Mouse (Mus musculus): ENCODE data around the gene Klhl18. TPM values are rescaled to one million over a fixed set of nuclear protein-coding genes. Genes with fewer than 3 reads are reported as not detected.
A peak's percentile ranks its signal among the peaks of the same experiment; 100 is the strongest.

Klhl18 gene
- polyA plus RNA-seq (2012; rRNA removed): 13.2 and 19.1 TPM in 2 replicates

- DNase-seq (ENCODE audit: low read depth, low spot score): peak; percentile 85
- WGBS: under 1% methylated on average over 53 of the region's 53 CpGs
Observed at GRCm38 (mm10) chr9:110476124-110477091, at the start of gene Klhl18, which contains the start of gene Kif9. TSS of gene Klhl18 (minus strand) at chr9:110476694. TSS of gene Kif9 (plus strand) at chr9:110476958.

DNA sequence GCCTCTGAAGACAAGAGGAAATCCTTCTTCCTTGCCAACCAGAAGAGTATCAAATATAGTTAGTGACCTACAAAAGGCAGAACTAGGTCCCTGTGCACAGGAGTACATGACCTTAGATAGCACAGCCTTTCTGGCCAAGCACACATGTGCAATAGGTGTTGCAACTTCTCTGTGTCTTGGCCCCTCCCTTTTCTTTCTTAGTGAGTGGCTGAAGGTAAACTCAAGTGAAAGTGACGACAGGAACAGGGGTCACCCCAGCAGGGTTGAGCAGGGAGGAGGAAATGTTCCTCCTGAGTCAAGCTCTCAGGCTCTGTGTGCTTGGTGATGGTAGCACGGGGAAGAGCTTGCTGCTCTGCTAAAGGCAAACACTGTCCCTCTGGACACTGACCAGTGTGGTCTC is 49.2 kb upstream of the Klhl18 start:
- WGBS: 13% methylated on average over 2 of the region's 2 CpGs
- DNase-seq (ENCODE audit: low read depth, low spot score): no peak

DNA sequence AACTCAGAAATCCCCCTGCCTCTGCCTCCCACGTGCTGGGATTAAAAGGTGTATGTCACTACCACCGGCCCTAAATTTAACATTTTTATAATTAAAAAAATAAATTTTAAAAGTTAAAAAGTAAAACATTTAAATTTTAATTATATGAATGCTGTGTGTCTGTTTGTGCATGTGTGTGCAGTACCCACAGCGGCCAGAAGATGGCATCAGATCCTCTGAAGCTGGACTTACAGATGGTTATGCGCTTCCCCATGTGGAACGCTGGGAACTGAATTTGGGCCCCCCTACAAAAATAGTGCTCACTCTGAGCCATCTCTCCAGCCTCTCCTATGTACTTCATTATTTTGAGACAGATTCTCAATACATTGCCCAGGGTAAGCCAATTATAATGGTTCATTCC is 14.4 kb upstream of the Klhl18 start:
- no peak for DNase-seq (ENCODE audit: low read depth, low spot score)
- 59% methylated on average over 5 of the region's 5 CpGs for WGBS

DNA sequence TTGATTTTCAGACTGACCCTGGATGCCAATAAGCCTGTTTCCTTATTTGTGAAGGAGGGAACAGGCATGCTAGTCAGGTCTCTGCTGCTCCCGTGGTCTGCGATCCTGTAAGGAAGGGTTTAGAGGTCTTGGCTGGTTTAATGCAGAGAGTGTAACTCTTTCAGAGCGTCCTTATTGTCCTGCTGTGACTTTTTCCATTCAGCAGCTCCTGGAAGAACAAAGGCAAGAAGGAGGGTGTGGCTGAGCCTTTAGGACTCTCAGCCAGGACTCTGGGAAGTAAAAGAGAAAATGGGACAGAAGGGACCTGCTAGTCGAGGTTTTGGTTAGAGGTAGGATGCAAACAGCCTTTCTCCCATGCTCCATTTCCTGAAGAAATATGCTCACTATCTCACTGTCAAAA is 12.3 kb upstream of the Klhl18 start:
- 46% methylated on average over 4 of the region's 4 CpGs for WGBS
- DNase-seq (ENCODE audit: low read depth, low spot score): no peak

DNA sequence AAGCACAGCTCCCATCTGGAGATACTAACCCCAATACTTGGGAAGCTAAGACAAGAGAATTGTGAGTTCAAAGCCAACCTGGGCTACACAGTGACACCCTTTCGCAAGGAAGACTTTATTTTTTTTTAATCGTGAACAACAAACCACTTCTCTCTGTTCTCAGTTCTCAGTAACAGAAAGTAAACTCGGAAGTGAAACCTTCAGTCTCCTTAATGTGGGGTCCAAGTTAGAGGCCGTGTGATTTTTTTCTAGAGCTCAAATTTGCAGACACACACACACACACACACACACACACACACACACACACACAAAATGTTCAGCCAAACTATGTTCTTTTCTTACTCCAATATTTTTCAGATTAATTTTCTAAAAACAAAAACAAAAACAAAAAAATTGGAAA is 2.1 kb upstream of the Klhl18 start:
- 69% methylated on average over 4 of the region's 4 CpGs for WGBS
- no peak for DNase-seq (ENCODE audit: low read depth, low spot score)

- WGBS: 55% methylated on average over 11 of the region's 11 CpGs
Observed at GRCm38 (mm10) chr9:110477951-110478350, 1.5 kb upstream of the Klhl18 start.

GRCm38 (mm10) chr9:110466179-110466578 is 10.3 kb downstream of the Klhl18 start:
- no peak for DNase-seq (ENCODE audit: low read depth, low spot score)
- 93% methylated on average over 3 of the region's 3 CpGs for WGBS

More at GRCm38 (mm10) chr9:110477951-110478350, 1.5 kb upstream of the Klhl18 start:
- no peak for DNase-seq (ENCODE audit: low read depth, low spot score)

GRCm38 (mm10) chr9:110465336-110465735 is 11.2 kb downstream of the Klhl18 start:
- WGBS: 92% methylated on average over 6 of the region's 6 CpGs
- no peak for DNase-seq (ENCODE audit: low read depth, low spot score)

GRCm38 (mm10) chr9:110463983-110464591 is 12.4 kb downstream of the Klhl18 start:
- DNase-seq (ENCODE audit: low read depth, low spot score): no peak
- 85% methylated on average over 6 of the region's 6 CpGs for WGBS

DNA sequence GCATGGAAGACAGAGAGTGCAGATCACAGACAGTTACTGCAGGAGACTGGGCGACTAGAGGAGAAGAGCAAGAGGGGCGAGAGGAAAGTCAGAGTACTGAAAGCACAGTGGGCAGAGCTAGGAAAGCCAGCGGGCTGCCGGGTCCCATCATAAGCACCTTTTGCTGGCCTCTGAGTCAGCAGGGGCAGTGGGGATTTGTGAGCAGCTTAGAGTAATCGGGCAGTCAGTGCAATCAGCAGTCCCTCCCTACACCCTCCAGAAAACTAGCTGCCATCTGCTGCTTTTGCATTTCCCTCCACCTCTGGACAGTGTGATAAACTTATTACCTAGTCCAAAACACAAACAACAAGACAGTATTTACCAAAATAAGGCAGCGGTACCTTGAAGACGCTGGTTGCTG is 14.2 kb downstream of the Klhl18 start:
- WGBS: 61% methylated on average over 7 of the region's 7 CpGs
- no peak for DNase-seq (ENCODE audit: low read depth, low spot score)

DNA sequence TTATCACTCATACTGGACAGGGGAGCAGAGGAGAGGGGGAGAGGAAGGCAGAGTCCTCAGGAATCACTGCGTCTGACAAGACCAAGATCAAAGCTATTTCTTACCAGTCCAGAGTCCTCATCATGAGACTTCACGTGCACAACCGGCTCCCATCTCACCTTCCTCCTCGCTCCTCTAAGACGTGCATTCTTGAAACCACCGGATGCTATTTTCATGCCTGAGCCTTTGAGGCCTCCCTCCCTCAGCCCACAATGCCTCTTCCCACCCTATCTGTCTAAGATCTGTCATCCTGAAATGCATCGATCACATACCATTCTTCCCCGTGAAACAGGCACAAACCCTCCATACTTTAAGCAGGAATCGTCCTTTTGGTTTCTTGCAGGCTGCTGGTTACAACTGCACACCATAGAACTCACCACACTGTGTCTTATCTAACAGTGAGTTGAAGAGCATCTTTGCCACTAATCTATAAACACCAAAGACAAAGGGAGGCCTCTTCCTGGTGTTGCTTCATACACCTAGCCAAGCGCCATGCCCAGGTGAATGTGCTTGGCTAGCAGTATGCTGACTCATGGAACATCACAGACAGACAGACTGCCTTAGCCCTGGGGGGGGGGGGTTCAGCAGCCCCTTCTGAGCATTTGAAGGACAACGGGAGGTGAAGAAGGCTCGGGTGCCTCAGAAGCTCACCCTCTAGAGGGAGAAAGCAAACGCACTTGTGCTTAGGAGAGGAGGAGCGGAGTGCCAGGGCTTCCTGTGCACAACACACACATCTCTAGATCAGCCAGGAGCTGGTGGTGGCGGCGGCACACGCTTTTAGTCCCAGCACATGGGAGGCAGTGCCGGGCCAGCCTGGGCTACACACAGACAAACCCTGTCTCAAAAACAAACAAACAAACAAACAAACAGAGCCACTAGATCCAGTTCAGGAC is 15.3 kb downstream of the Klhl18 start:
- WGBS: 87% methylated on average over 18 of the region's 18 CpGs
- no peak for DNase-seq (ENCODE audit: low read depth, low spot score)

DNA sequence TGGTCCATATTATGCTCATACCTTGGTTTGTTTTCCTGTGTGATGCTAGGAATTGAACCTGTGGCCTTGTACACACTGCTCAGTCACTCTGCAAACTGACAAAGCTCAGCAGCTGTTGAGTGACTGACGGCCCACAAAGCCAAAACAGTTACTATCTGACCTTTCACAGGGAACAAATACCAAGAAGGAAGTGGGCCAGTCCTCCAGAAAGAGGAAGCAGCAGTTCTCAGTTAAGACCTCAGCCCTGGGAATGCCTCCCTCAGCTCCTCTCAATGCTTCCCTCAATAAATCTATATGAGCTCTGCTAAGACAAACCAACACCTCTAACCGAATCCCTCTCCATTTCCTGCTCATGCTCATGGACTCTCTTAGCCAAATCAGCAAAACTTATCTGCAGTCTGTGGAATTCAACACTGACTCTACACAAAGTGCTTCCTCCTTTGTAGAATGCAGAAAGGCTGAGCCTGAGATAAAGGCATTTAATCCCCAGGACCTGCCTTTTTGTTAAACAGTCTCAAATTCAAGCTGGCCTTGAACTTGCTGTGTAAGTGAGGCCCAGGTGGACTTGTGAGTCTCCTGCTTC is 17.3 kb downstream of the Klhl18 start:
- no peak for DNase-seq (ENCODE audit: low read depth, low spot score)
- WGBS: 12% methylated on average over 2 of the region's 2 CpGs

- DNase-seq (ENCODE audit: low read depth, low spot score): no peak
- WGBS: 88% methylated on average over 3 of the region's 3 CpGs
Observed at GRCm38 (mm10) chr9:110457926-110458325, 18.6 kb downstream of the Klhl18 start.

DNA sequence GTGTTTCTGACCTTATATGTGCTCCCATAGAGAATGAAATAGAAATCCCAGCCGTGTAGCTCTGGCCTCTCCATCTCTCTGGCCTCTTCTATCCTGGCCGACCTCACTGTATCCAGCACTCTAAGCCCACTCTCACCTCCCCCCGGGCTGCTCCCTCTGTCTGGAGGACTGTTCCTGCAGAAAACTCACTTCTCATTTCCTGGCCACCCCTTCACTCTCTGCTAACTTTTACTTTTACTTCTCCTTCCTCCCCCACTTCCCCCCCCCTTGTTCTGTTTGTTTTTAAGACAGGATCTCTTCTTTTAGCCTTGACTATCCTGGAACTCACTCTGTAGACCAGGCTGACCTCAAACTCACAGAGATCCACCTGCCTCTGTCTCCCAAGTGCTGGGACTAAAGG is 24.0 kb downstream of the Klhl18 start:
- DNase-seq (ENCODE audit: low read depth, low spot score): no peak
- 72% methylated on average over 3 of the region's 3 CpGs for WGBS

- 19% methylated on average over 11 of the region's 11 CpGs for WGBS
- DNase-seq (ENCODE audit: low read depth, low spot score): peak; percentile 66
Observed at GRCm38 (mm10) chr9:110448857-110449617, 27.5 kb downstream of the Klhl18 start.

- WGBS: 85% methylated on average over 15 of the region's 15 CpGs
Observed at GRCm38 (mm10) chr9:110448356-110448755, 28.1 kb downstream of the Klhl18 start.

GRCm38 (mm10) chr9:110440559-110440958 is 35.9 kb downstream of the Klhl18 start:
- no peak for DNase-seq (ENCODE audit: low read depth, low spot score)
- 86% methylated on average over 6 of the region's 6 CpGs for WGBS

More at GRCm38 (mm10) chr9:110448356-110448755, 28.1 kb downstream of the Klhl18 start:
- no peak for DNase-seq (ENCODE audit: low read depth, low spot score)

DNA sequence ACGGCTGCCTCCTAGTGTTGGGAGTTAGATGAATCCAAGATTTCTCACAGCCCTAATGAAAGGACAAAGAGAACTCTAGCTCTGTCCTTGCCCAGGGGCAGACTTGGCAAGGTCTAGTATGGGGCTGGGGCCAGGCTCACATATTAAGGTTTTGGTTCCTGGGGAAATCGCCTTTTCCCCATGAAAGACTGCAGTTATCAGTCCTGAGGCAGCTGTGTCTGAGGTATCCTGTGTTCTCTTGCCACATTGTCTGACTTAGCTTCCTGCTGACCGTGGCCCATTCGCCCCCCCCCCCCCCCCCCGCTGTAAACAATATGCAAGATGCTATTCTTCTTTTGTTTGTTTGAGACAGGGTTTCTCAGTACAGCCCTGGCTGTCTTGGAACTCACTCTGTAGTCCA is 36.4 kb downstream of the Klhl18 start:
- DNase-seq (ENCODE audit: low read depth, low spot score): no peak
- 58% methylated on average over 5 of the region's 5 CpGs for WGBS

DNA sequence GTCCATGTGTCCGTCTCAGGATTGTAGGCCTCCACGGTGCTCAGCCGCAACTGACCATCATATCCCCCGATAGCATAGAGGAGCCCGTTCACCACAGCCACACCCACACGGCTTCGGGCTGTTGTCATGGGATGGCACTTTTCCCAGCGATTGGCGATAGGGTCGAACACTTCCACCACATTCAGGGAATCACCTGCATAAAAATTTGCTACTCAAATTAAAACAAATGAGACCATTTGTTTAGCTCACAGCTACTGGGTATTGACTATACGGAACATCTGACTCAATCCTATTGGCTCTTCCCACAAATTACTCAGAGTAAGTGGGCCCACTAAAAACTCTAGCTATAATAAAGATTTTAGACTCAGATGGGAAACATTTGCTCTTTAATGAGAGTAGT is 40.5 kb downstream of the Klhl18 start:
- 88% methylated on average over 11 of the region's 11 CpGs for WGBS

More for the DNA sequence above, 40.5 kb downstream of the Klhl18 start:
- no peak for DNase-seq (ENCODE audit: low read depth, low spot score)

All from large intestine, adult 2 months (tissue).